Mouse (Mus musculus): Measurements from ENCODE around the gene Zdhhc6. TPM values are rescaled to one million over a fixed set of nuclear protein-coding genes. Genes with fewer than 3 reads are reported as not detected.

Zdhhc6 gene
- polyA plus RNA-seq, 1 experiment = 65.9 TPM

DNA sequence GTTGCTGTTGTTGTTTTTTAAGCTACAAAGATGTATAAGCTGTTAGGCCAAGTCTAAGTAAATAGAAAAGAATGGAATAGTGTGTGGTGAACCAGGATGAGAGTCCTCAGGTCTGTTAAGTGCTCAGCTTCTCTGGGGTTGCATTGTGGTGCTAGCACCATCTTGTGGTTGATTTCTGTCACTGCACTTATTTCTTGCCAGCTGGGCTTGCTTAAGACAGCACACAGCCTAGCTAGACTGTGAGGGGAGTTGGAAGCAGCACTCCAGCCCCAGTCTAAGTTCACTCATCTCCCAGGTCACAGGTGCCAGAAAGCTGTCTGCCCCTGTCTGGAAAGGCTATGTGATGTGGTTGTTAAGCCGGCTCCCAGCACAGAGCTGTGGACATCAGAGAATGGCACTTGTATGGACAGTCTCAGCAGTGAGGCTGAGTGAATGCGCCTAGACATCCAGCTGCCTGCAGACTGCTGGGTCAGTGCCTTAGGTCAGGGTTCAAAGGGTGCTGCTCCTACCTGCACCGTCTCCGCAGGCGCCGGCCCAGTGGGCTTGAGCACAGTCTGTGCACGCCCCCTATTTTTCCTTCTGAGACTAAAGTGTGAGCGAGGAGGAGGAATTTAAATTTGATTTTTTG is 16.9 kb upstream of the Zdhhc6 start:
- no peak overlapping the region for H3K27ac ChIP-seq (ENCODE audit: insufficient read depth, low read length)
- H3K4me1 ChIP-seq (ENCODE audit: control insufficient read depth, insufficient read depth, low read length) = no peaks in the 10 kb centered on the region
- H3K36me3 ChIP-seq (ENCODE audit: control insufficient read depth, insufficient read depth, low read length, poor library complexity, severe bottlenecking) = no peaks in the 10 kb centered on the region
- TF ChIP-seq POLR2A (IDR thresholded peaks at IDR 0.05; ENCODE audit: insufficient read depth, low read length) (no peak), CTCF (IDR thresholded peaks at IDR 0.05; ENCODE audit: low read depth, low read length) (peak; percentile 71), EP300 (IDR thresholded peaks at IDR 0.05; ENCODE audit: insufficient read depth, low read depth, low read length) (no peak)
- no peak overlapping the region for H3K4me3 ChIP-seq (ENCODE audit: low read depth, low read length)
- H3K9ac ChIP-seq (ENCODE audit: low read depth, poor library complexity, severe bottlenecking) = no peak overlapping the region
- H3K9me3 ChIP-seq (replicated peaks; ENCODE audit: control insufficient read depth, insufficient read depth, low read length, poor library complexity, severe bottlenecking) = no peaks in the 10 kb centered on the region
- H3K27me3 ChIP-seq (ENCODE audit: control insufficient read depth, insufficient read depth, low read length, poor library complexity, severe bottlenecking) = no peaks in the 10 kb centered on the region

DNA sequence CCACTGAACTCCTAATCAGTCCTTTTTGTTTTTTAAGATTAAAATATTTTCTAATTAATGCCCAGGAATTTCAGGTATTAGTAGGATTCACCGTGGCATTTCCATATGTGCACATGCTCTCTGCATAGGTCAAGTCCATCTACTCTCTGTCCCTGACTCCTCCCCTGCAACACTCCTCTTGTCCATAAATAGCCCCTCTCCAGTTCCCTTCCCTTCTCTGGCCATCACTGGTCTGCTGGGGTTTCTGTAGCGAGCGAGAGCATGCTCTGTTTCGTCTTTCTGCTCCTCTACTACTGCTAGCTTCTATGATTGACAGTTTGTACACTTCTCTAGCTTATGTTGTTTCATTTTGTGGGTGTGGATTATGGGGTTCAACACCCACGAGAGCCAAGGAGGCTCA is 15.9 kb upstream of the Zdhhc6 start:
- TF ChIP-seq CTCF (IDR thresholded peaks at IDR 0.05; ENCODE audit: low read depth, low read length) (no peak), EP300 (IDR thresholded peaks at IDR 0.05; ENCODE audit: insufficient read depth, low read depth, low read length) (no peak), POLR2A (IDR thresholded peaks at IDR 0.05; ENCODE audit: insufficient read depth, low read length) (no peak)
- Histone ChIP-seq H3K27me3 (ENCODE audit: control insufficient read depth, insufficient read depth, low read length, poor library complexity, severe bottlenecking) (no peaks in the 10 kb centered on the region), H3K36me3 (ENCODE audit: control insufficient read depth, insufficient read depth, low read length, poor library complexity, severe bottlenecking) (no peaks in the 10 kb centered on the region), H3K4me1 (ENCODE audit: control insufficient read depth, insufficient read depth, low read length) (no peaks in the 10 kb centered on the region), H3K9me3 (replicated peaks; ENCODE audit: control insufficient read depth, insufficient read depth, low read length, poor library complexity, severe bottlenecking) (no peaks in the 10 kb centered on the region), H3K4me3 (ENCODE audit: low read depth, low read length) (no peak overlapping the region), H3K27ac (ENCODE audit: insufficient read depth, low read length) (no peak overlapping the region), H3K9ac (ENCODE audit: low read depth, poor library complexity, severe bottlenecking) (no peak overlapping the region)

DNA sequence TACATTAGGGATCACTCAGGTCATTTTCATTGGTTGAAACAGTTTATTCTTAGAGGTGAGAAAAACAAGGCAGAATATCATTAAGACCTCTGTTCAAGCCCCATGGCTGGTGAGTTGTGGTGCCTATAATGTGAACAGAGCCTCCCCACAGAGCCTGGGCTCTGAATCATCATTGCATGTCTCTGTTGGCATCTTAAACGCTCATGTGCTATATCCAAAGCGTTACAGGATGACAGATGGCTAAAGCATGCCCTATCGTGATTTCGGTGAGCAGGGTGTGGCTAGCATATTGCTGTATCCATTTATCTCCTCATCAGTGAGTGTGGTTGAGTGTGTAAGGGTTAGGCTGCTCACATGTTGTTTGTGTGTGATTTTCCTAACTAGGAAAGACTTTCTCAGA is 11.7 kb upstream of the Zdhhc6 start:
- H3K9ac ChIP-seq (ENCODE audit: low read depth, poor library complexity, severe bottlenecking) = no peak overlapping the region
- TF ChIP-seq EP300 (IDR thresholded peaks at IDR 0.05; ENCODE audit: insufficient read depth, low read depth, low read length) (no peak), POLR2A (IDR thresholded peaks at IDR 0.05; ENCODE audit: insufficient read depth, low read length) (no peak), CTCF (IDR thresholded peaks at IDR 0.05; ENCODE audit: low read depth, low read length) (no peak)
- H3K4me3 ChIP-seq (ENCODE audit: low read depth, low read length) = no peak overlapping the region
- H3K9me3 ChIP-seq (replicated peaks; ENCODE audit: control insufficient read depth, insufficient read depth, low read length, poor library complexity, severe bottlenecking) = no peaks in the 10 kb centered on the region
- H3K27me3 ChIP-seq (ENCODE audit: control insufficient read depth, insufficient read depth, low read length, poor library complexity, severe bottlenecking) = no peaks in the 10 kb centered on the region
- H3K27ac ChIP-seq (ENCODE audit: insufficient read depth, low read length) = no peak overlapping the region
- H3K36me3 ChIP-seq (ENCODE audit: control insufficient read depth, insufficient read depth, low read length, poor library complexity, severe bottlenecking) = no peaks in the 10 kb centered on the region; the same call in 1 of the 2 replicates
- H3K4me1 ChIP-seq (ENCODE audit: control insufficient read depth, insufficient read depth, low read length) = no peaks in the 10 kb centered on the region

DNA sequence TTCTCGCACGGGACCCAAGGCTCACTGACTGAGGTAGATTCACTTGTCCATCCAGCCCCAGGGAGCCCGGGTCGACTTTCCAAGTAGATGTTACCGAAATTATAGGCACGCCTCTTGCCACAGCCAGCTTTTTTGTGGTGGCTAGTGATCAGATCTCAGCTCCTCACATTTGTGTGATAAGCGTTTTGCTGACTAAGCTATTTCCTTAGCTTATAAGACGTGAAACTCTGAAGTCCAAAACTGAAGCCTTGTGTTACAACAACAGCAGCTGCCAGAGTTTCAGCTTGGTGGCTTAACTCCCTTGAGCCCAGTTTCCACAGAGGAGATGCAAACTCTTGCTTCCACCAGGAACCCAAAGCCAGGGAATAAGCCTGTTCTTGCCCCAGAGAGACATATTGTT is 6.8 kb upstream of the Zdhhc6 start:
- H3K27me3 ChIP-seq (ENCODE audit: control insufficient read depth, insufficient read depth, low read length, poor library complexity, severe bottlenecking) = no peaks in the 10 kb centered on the region
- H3K36me3 ChIP-seq (ENCODE audit: control insufficient read depth, insufficient read depth, low read length, poor library complexity, severe bottlenecking) = peaks cover 3% of the 10 kb centered on the region; the same call in 1 of the 2 replicates
- H3K27ac ChIP-seq (ENCODE audit: insufficient read depth, low read length) = no peak overlapping the region
- no peak overlapping the region for H3K9ac ChIP-seq (ENCODE audit: low read depth, poor library complexity, severe bottlenecking)
- TF ChIP-seq EP300 (IDR thresholded peaks at IDR 0.05; ENCODE audit: insufficient read depth, low read depth, low read length) (no peak), CTCF (IDR thresholded peaks at IDR 0.05; ENCODE audit: low read depth, low read length) (no peak), POLR2A (IDR thresholded peaks at IDR 0.05; ENCODE audit: insufficient read depth, low read length) (no peak)
- H3K4me1 ChIP-seq (ENCODE audit: control insufficient read depth, insufficient read depth, low read length) = no peaks in the 10 kb centered on the region
- H3K9me3 ChIP-seq (replicated peaks; ENCODE audit: control insufficient read depth, insufficient read depth, low read length, poor library complexity, severe bottlenecking) = no peaks in the 10 kb centered on the region
- no peak overlapping the region for H3K4me3 ChIP-seq (ENCODE audit: low read depth, low read length)

DNA sequence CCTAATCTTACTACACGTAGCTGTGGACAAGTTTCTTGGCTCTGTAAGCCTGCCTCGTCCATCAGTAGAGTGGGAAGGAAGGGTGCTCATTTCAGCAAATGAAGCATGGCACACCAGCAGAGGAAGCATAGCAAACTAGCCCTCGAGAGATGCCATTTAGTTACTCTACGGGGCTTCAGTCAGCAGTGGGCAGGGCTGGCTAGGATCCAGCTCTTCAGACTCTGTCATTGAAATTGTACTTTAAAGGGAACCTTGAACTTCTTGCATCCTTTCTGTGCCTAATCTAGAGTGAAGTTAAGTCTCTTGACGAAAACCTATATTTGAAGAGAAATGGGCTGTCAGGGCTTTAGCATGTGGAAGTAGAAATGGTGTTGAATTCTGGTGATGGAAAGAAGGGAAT is 3.7 kb upstream of the Zdhhc6 start:
- Histone ChIP-seq H3K9ac (ENCODE audit: low read depth, poor library complexity, severe bottlenecking) (no peak overlapping the region), H3K4me1 (ENCODE audit: control insufficient read depth, insufficient read depth, low read length) (no peaks in the 10 kb centered on the region), H3K36me3 (ENCODE audit: control insufficient read depth, insufficient read depth, low read length, poor library complexity, severe bottlenecking) (peaks cover 3% of the 10 kb centered on the region; the same call in 1 of the 2 replicates), H3K27ac (ENCODE audit: insufficient read depth, low read length) (no peak overlapping the region), H3K27me3 (ENCODE audit: control insufficient read depth, insufficient read depth, low read length, poor library complexity, severe bottlenecking) (no peaks in the 10 kb centered on the region), H3K9me3 (replicated peaks; ENCODE audit: control insufficient read depth, insufficient read depth, low read length, poor library complexity, severe bottlenecking) (no peaks in the 10 kb centered on the region), H3K4me3 (ENCODE audit: low read depth, low read length) (no peak overlapping the region)
- TF ChIP-seq POLR2A (IDR thresholded peaks at IDR 0.05; ENCODE audit: insufficient read depth, low read length) = no peak
- no peak for TF ChIP-seq EP300 (IDR thresholded peaks at IDR 0.05; ENCODE audit: insufficient read depth, low read depth, low read length)
- no peak for TF ChIP-seq CTCF (IDR thresholded peaks at IDR 0.05; ENCODE audit: low read depth, low read length)

DNA sequence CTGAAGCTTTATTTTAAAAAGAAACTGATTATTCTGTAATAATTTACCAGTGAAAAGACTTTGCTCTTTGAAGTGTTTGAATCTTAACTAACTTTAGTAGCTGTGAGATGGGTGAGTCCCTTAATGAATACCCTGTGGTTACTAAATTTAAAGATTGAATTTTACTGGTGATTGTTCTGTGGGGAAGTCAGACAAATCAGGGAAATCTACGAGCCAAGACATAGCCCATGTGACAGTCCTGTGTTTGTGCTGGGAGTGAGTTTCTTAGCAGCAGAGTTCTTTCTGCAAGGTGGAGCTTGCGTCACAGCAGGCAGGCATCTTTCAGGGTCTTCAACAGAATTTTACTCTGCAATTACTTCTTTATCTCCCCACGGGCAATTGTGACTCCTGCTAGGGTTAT is 3.2 kb upstream of the Zdhhc6 start:
- TF ChIP-seq CTCF (IDR thresholded peaks at IDR 0.05; ENCODE audit: low read depth, low read length) = no peak
- TF ChIP-seq POLR2A (IDR thresholded peaks at IDR 0.05; ENCODE audit: insufficient read depth, low read length) = no peak
- TF ChIP-seq EP300 (IDR thresholded peaks at IDR 0.05; ENCODE audit: insufficient read depth, low read depth, low read length) = no peak
- no peak overlapping the region for H3K27ac ChIP-seq (ENCODE audit: insufficient read depth, low read length)
- no peaks in the 10 kb centered on the region for H3K4me1 ChIP-seq (ENCODE audit: control insufficient read depth, insufficient read depth, low read length)
- H3K9me3 ChIP-seq (replicated peaks; ENCODE audit: control insufficient read depth, insufficient read depth, low read length, poor library complexity, severe bottlenecking) = no peaks in the 10 kb centered on the region
- peaks cover 3% of the 10 kb centered on the region for H3K36me3 ChIP-seq (ENCODE audit: control insufficient read depth, insufficient read depth, low read length, poor library complexity, severe bottlenecking)
- H3K9ac ChIP-seq (ENCODE audit: low read depth, poor library complexity, severe bottlenecking) = no peak overlapping the region
- H3K4me3 ChIP-seq (ENCODE audit: low read depth, low read length) = no peak overlapping the region
- no peaks in the 10 kb centered on the region for H3K27me3 ChIP-seq (ENCODE audit: control insufficient read depth, insufficient read depth, low read length, poor library complexity, severe bottlenecking)
